Mouse (Mus musculus): ENCODE results near the gene Lypd5. TPM values are rescaled to one million over a fixed set of nuclear protein-coding genes. Genes with fewer than 3 reads are reported as not detected.

Lypd5 gene
- total and polyA plus RNA-seq, 3 experiments = not detected

- Histone ChIP-seq H3K27ac (no peak overlapping the region), H3K4me3 (no peak overlapping the region), H3K79me2 (replicated peaks; ENCODE audit: control insufficient read depth, insufficient read depth, low read length) (no peaks in the 10 kb centered on the region), H3K27me3 (ENCODE audit: control insufficient read depth, insufficient read depth, low read length) (no peaks in the 10 kb centered on the region), H3K4me1 (ENCODE audit: control insufficient read depth, insufficient read depth, low read length) (peaks cover 2% of the 10 kb centered on the region), H3K9ac (ENCODE audit: low read depth, low read length) (peak overlapping the region; percentile 46; the same call in 1 of the 2 replicates), H3K36me3 (ENCODE audit: control insufficient read depth, insufficient read depth, low read length) (no peaks in the 10 kb centered on the region)
- peak; percentile 79 to 88 for DNase-seq
- WGBS = 12% methylated on average over 10 of the region's 10 CpGs
- intact Hi-C loops (cut with DNase I) = loop anchor here (1.0 kb wide), 2 partner anchors 20 to 42 kb away; no protein-coding TSS in a partner anchor
- TF ChIP-seq POLR2A (IDR thresholded peaks at IDR 0.05; ENCODE audit: insufficient read depth, low read depth, low read length) = no peak
- peak; percentile 97 for TF ChIP-seq CTCF (IDR thresholded peaks at IDR 0.05)
- TF ChIP-seq EP300 (IDR thresholded peaks at IDR 0.05; ENCODE audit: insufficient read depth, low read depth, low read length) = 0 out of 2 replicates have a peak, but pooled peaks have one; percentile 25
Observed at GRCm38 (mm10) chr7:24364827-24365226, 15.8 kb downstream of the Lypd5 start.

DNA sequence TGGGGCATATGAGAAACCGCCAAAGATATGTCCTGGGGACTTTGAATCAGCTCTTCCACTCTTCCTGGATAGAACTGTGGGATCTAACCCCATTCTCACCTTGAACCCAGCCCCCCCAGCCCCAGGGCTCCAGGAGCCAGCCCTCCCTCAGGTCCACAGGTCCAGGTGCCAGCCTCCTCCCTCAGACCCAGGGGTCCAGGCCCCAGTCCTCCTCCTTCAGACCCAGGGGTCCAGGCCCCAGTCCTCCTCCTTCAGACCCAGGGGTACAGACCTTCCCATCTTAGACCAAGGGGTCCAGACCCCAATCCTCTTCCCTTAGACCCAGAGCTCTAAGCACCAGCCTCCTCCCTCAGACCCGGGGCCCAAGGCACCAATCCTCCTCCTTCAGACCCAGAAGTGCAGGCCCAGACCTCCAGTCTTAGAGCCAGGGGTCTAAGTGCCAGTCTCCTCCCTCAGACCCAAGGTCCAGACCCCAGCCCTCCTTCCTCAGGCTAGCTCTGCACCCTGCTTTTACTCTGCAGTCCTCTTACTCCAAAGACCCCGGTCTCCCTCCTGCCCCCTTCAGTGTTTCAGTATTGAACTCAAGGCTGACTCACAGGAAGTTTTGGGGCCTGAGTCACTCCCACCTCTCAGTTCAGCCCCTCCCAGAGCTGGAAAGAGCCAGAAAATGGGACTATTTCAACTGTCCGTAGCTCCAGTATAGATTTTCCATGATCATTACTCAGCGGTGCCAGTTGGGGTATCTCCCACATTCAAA, 16.4 kb downstream of the Lypd5 start:
- Histone ChIP-seq H3K36me3 (ENCODE audit: control insufficient read depth, insufficient read depth, low read length) (no peaks in the 10 kb centered on the region), H3K27me3 (ENCODE audit: control insufficient read depth, insufficient read depth, low read length) (no peaks in the 10 kb centered on the region), H3K27ac (no peak overlapping the region), H3K9ac (ENCODE audit: low read depth, low read length) (no peak overlapping the region), H3K4me1 (ENCODE audit: control insufficient read depth, insufficient read depth, low read length) (peaks cover 2% of the 10 kb centered on the region), H3K79me2 (replicated peaks; ENCODE audit: control insufficient read depth, insufficient read depth, low read length) (no peaks in the 10 kb centered on the region), H3K4me3 (no peak overlapping the region)
- intact Hi-C loops (cut with DNase I) = no loop called here
- 46% methylated on average over 5 of the region's 5 CpGs for WGBS
- TF ChIP-seq CTCF (IDR thresholded peaks at IDR 0.05) = no peak
- no peak for TF ChIP-seq POLR2A (IDR thresholded peaks at IDR 0.05; ENCODE audit: insufficient read depth, low read depth, low read length)
- TF ChIP-seq EP300 (IDR thresholded peaks at IDR 0.05; ENCODE audit: insufficient read depth, low read depth, low read length) = no peak
- no peak for DNase-seq

GRCm38 (mm10) chr7:24366716-24367632, 18.0 kb downstream of the Lypd5 start:
- Histone ChIP-seq H3K79me2 (replicated peaks; ENCODE audit: control insufficient read depth, insufficient read depth, low read length) (no peaks in the 10 kb centered on the region), H3K9ac (ENCODE audit: low read depth, low read length) (no peak overlapping the region), H3K4me3 (no peak overlapping the region), H3K27ac (no peak overlapping the region), H3K36me3 (ENCODE audit: control insufficient read depth, insufficient read depth, low read length) (no peaks in the 10 kb centered on the region), H3K4me1 (ENCODE audit: control insufficient read depth, insufficient read depth, low read length) (peaks cover 2% of the 10 kb centered on the region), H3K27me3 (ENCODE audit: control insufficient read depth, insufficient read depth, low read length) (no peaks in the 10 kb centered on the region)
- TF ChIP-seq EP300 (IDR thresholded peaks at IDR 0.05; ENCODE audit: insufficient read depth, low read depth, low read length) (no peak), CTCF (IDR thresholded peaks at IDR 0.05) (no peak), POLR2A (IDR thresholded peaks at IDR 0.05; ENCODE audit: insufficient read depth, low read depth, low read length) (no peak)
- no peak for DNase-seq
- intact Hi-C loops (cut with DNase I) = no loop called here
- 65% methylated on average over 15 of the region's 15 CpGs for WGBS

DNA sequence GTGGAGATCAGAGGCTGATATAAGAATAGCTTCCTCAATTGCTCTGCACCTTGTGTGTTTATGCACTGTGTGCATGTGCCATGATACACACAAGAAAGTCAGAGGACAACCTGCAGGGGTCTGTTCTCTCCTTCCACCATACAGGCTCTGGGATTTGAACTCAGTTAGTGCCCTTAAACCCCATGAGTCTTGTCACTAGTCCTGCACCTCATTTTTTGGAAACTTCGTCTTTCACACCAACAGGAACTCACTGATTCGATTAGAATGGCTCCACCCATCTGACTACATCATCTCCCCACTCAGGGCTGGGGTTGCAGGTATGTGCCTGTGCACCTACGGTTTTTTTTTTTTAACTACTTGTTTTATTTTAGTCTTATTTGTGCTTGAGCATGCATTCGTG, 19.2 kb downstream of the Lypd5 start:
- H3K27ac ChIP-seq = no peak overlapping the region
- H3K79me2 ChIP-seq (replicated peaks; ENCODE audit: control insufficient read depth, insufficient read depth, low read length) = no peaks in the 10 kb centered on the region
- intact Hi-C loops (cut with DNase I) = no loop called here
- no peaks in the 10 kb centered on the region for H3K27me3 ChIP-seq (ENCODE audit: control insufficient read depth, insufficient read depth, low read length)
- no peak overlapping the region for H3K9ac ChIP-seq (ENCODE audit: low read depth, low read length)
- no peaks in the 10 kb centered on the region for H3K36me3 ChIP-seq (ENCODE audit: control insufficient read depth, insufficient read depth, low read length)
- no peak overlapping the region for H3K4me3 ChIP-seq
- DNase-seq = no peak
- peaks cover 4% of the 10 kb centered on the region for H3K4me1 ChIP-seq (ENCODE audit: control insufficient read depth, insufficient read depth, low read length)
- 49% methylated on average over 4 of the region's 4 CpGs for WGBS
- TF ChIP-seq EP300 (IDR thresholded peaks at IDR 0.05; ENCODE audit: insufficient read depth, low read depth, low read length) (no peak), CTCF (IDR thresholded peaks at IDR 0.05) (no peak), POLR2A (IDR thresholded peaks at IDR 0.05; ENCODE audit: insufficient read depth, low read depth, low read length) (no peak)

- no peaks in the 10 kb centered on the region for H3K79me2 ChIP-seq (replicated peaks; ENCODE audit: control insufficient read depth, insufficient read depth, low read length)
- DNase-seq = no peak
- H3K36me3 ChIP-seq (ENCODE audit: control insufficient read depth, insufficient read depth, low read length) = no peaks in the 10 kb centered on the region
- H3K27ac ChIP-seq = no peak overlapping the region
- no peak overlapping the region for H3K9ac ChIP-seq (ENCODE audit: low read depth, low read length)
- H3K4me1 ChIP-seq (ENCODE audit: control insufficient read depth, insufficient read depth, low read length) = peaks cover 5% of the 10 kb centered on the region
- intact Hi-C loops (cut with DNase I) = no loop called here
- 83% methylated on average over 7 of the region's 7 CpGs for WGBS
- no peak overlapping the region for H3K4me3 ChIP-seq
- no peaks in the 10 kb centered on the region for H3K27me3 ChIP-seq (ENCODE audit: control insufficient read depth, insufficient read depth, low read length)
- TF ChIP-seq CTCF (IDR thresholded peaks at IDR 0.05) (no peak), EP300 (IDR thresholded peaks at IDR 0.05; ENCODE audit: insufficient read depth, low read depth, low read length) (no peak), POLR2A (IDR thresholded peaks at IDR 0.05; ENCODE audit: insufficient read depth, low read depth, low read length) (no peak)
Observed at GRCm38 (mm10) chr7:24368946-24369345, 19.9 kb downstream of the Lypd5 start.

Measured in heart, adult 2 months (tissue).